Mouse (Mus musculus) adrenal gland, postnatal 4 days (tissue): ENCODE measurements around the gene Cdip1. TPM values are rescaled to one million over a fixed set of nuclear protein-coding genes. Genes with fewer than 3 reads are reported as not detected.
A peak's percentile ranks its signal among the peaks of the same experiment; 100 is the strongest.

Source experiments
- DNase-seq, 2 experiments: peaks; one replicate each; pipeline ENCODE4 v3.0.0; 2021 to 2022; ENCODE audit warnings: low spot score in 2 of 2, mixed read lengths in 2 of 2
- total RNA-seq, 2 experiments: library from RNA; stranded (reverse); gene quantifications; 2 replicates each; pipeline ENCODE4 v1.2.3; 2021

The Cdip1 gene
- total RNA-seq, 2 experiments from 2014 or later: 144 to 161 TPM

- DNase-seq: no peak
These were observed 67.8 kb downstream of the Cdip1 start for GRCm38 (mm10) chr16:4722128-4722914.

- peak; percentile 23 to 46 for DNase-seq
These were observed 71.2 kb downstream of the Cdip1 start, which contains the start of gene Nmral1 for GRCm38 (mm10) chr16:4718753-4719518. Gene Nmral1, minus strand, starts transcription at chr16:4719356.

- DNase-seq: no peak
These were observed 72.2 kb downstream of the Cdip1 start for GRCm38 (mm10) chr16:4717866-4718265.

GRCm38 (mm10) chr16:4713861-4714710, 76.0 kb downstream of the Cdip1 start:
- DNase-seq: no peak

GRCm38 (mm10) chr16:4711173-4711572, 78.9 kb downstream of the Cdip1 start:
- DNase-seq: no peak

- no peak for DNase-seq
These were observed 84.6 kb downstream of the Cdip1 start for GRCm38 (mm10) chr16:4705541-4705940.

GRCm38 (mm10) chr16:4702646-4703045, 87.4 kb downstream of the Cdip1 start:
- DNase-seq: no peak

GRCm38 (mm10) chr16:4701211-4701610, 88.9 kb downstream of the Cdip1 start:
- DNase-seq: no peak

Other genes starting within 250 kb of the Cdip1 start
- gene Srl, start 248.5 kb downstream of the Cdip1 start, total RNA-seq: 10 to 100 TPM; 21.8 to 42.0 TPM
- 10 to 100 TPM; 16.6 to 19.2 TPM for gene Tfap4, start 230.4 kb downstream of the Cdip1 start, total RNA-seq
- gene Glis2, start 195.6 kb downstream of the Cdip1 start, total RNA-seq: 10 to 100 TPM; 66.0 to 77.7 TPM
- gene Pam16, start 165.3 kb downstream of the Cdip1 start, total RNA-seq: 10 to 100 TPM; 68.8 to 72.6 TPM
- gene Vasn, start 150.4 kb downstream of the Cdip1 start, total RNA-seq: 10 to 100 TPM; 15.7 to 18.8 TPM
- gene Dnaja3, start 150.3 kb downstream of the Cdip1 start, total RNA-seq: 10 to 100 TPM; 78.6 to 83.5 TPM
- 10 to 100 TPM; 32.8 to 42.6 TPM for gene Coro7, start 110.5 kb downstream of the Cdip1 start, total RNA-seq
- 10 to 100 TPM; 21.1 to 21.6 TPM for gene Nmral1, start 70.9 kb downstream of the Cdip1 start, total RNA-seq
- gene Hmox2, start 63.9 kb downstream of the Cdip1 start, total RNA-seq: 100 to 1,000 TPM in 1 of 2 experiments, 10 to 100 TPM in 1; 90.9 to 103 TPM
- under 1 TPM in 1 of 2 experiments, not detected in 1; 0.11 TPM for gene 4930562C15Rik, start 45.1 kb upstream of the Cdip1 start, total RNA-seq
- gene Ubald1, start 90.0 kb upstream of the Cdip1 start, total RNA-seq: 10 to 100 TPM; 32.7 to 36.3 TPM
- 10 to 100 TPM; 91.7 to 96.1 TPM for gene Mgrn1, start 96.0 kb upstream of the Cdip1 start, total RNA-seq
- 100 to 1,000 TPM; 105 to 110 TPM for gene Nudt16l1, start 148.5 kb upstream of the Cdip1 start, total RNA-seq
- 10 to 100 TPM; 51.9 to 60.5 TPM for gene Anks3, start 173.9 kb upstream of the Cdip1 start, total RNA-seq
- under 1 TPM in 1 of 2 experiments, not detected in 1; 0.22 TPM for gene Sept12, start 207.6 kb upstream of the Cdip1 start, total RNA-seq
- 1 to 10 TPM in 1 of 2 experiments, not detected in 1; 2.2 TPM for gene Smim22, start 217.0 kb upstream of the Cdip1 start, total RNA-seq
- 10 to 100 TPM; 54.6 to 55.0 TPM for gene Rogdi, start 223.3 kb upstream of the Cdip1 start, total RNA-seq